Mouse (Mus musculus): ENCODE results near the gene Olfr1140.

Gene Olfr1140

GRCm38 (mm10) chr2:87743452-87743851 is at the start of gene Olfr1140:
TSS of gene Olfr1140 (plus strand) at chr2:87743752.
- in situ Hi-C loops (cut with MboI, MseI) = no loop called here

- in situ Hi-C loops (cut with MboI, MseI) = no loop called here
These were observed 49.7 kb upstream of the Olfr1140 start, which contains the start of gene Olfr1136 for GRCm38 (mm10) chr2:87693847-87694246. TSS of gene Olfr1136 (minus strand) at chr2:87693947.

- in situ Hi-C loops (cut with MboI, MseI) = no loop called here
These were observed 30.5 kb upstream of the Olfr1140 start, which contains the start of gene Olfr1137 for GRCm38 (mm10) chr2:87713079-87713478. TSS of gene Olfr1137 (minus strand) at chr2:87713179.

DNA sequence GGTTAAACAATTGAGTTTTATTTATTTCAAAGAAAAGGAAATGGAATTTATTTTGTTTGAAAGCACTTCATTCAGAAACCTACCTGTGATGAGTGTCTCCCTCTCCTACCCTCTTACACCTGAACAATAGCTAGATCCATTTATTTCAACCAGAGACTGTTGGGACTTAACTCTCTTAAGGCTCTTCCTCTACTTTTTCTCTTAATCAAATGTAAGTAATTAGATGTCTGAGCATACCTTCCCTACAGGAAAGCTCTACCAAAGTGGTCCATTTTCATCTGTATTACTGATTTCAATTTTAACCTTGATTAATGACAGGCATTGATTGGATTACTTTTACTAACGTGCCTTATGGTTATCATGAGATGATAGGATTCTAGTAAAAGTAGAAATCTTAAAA is 3.7 kb upstream of the Olfr1140 start, which contains the start of gene Olfr1138:
TSS of gene Olfr1138 (minus strand) at position 101 of the 400 bp plus-strand sequence.
- in situ Hi-C loops (cut with MboI, MseI) = no loop called here

DNA sequence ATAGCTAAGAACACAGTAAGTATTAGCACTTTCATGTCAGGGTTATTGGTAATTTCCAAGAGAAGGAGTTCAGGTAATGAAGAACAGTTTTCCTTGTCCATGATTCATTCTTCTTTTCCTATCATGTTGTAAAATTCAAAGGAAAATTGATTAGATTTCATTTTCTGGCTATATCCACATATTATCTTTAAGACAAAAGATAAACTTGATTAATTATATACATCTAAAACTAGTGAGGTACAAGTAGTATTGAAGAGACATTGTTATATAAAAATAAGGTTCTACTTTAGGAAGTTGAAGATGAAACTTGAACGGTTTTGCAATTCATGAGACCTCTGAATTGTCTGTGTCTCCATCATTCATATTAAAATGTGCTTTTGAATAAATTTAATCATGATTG is 10.3 kb downstream of the Olfr1140 start, which contains the start of gene Olfr1141:
TSS of gene Olfr1141 (minus strand) at position 101 of the 400 bp plus-strand sequence.
- in situ Hi-C loops (cut with MboI, MseI) = no loop called here

GRCm38 (mm10) chr2:87776143-87776542 is 32.6 kb downstream of the Olfr1140 start:
- in situ Hi-C loops (cut with MboI, MseI) = no loop called here

- in situ Hi-C loops (cut with MboI, MseI) = no loop called here
These were observed 35.6 kb downstream of the Olfr1140 start, which contains the start of gene Olfr152 for GRCm38 (mm10) chr2:87779183-87779582. TSS of gene Olfr152 (plus strand) at chr2:87779483.
